9 mouse cellular contexts compared by ENCODE assay signal in the genomic region with DNA sequence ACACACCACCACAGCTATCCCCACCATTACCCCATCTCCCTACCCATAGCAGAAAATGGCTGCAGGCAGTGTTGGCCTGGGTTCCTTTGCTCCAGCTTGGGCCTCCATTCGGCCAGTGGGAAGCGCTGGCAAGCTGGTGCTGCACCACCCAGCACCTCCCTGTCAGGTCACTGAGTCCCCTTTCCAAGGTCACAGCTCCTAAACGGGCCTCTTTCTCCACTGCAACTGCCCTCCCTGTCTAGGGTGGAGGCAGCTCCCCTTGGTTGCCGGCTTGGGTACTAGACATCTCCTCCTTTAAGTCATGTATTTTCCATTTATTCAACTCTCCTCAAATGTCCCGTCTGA. TPM values are rescaled to one million over a fixed set of nuclear protein-coding genes. Genes with fewer than 3 reads are reported as not detected.
DNase-seq lines count a peak whose midpoint lies in the region; ATAC-seq and TF ChIP-seq lines count a peak whose summit lies in the region.
"Had no signal": no experiment of that assay in that cellular context is flagged by ENCODE, and none has a peak within 500 bp of the region (broad histone marks: within the 10 kb centered on the region; RNA-seq: fewer than 3 reads in every experiment).

No protein-coding gene starts in this region.

- no peaks in the 10 kb centered on the region; the same call in 1 of the 2 replicates for H3K36me3 ChIP-seq in embryonic facial prominence, embryonic 10.5 days (replicated peaks)
- no peaks in the 10 kb centered on the region for H3K36me3 ChIP-seq in hindbrain, postnatal 0 days (ENCODE audit: insufficient read depth, low read length)
- no peaks in the 10 kb centered on the region for H3K36me3 ChIP-seq in liver, embryonic 14.5 days (replicated peaks; ENCODE audit: control insufficient read depth, insufficient read depth, low read depth)

- no peak for TF ChIP-seq EP300 in liver, embryonic 14.5 days (IDR thresholded peaks at IDR 0.05; ENCODE audit: low read depth)

- ATAC-seq in hindbrain, postnatal 0 days, result no peak
- peak; percentile 7; the same call in 1 of the 2 replicates for ATAC-seq in liver, embryonic 14.5 days (ENCODE audit: insufficient read depth)

- no peak for TF ChIP-seq CTCF in hindbrain, postnatal 0 days (IDR thresholded peaks at IDR 0.05; ENCODE audit: low read depth)
- no peak for TF ChIP-seq CTCF in liver, embryonic 14.5 days (IDR thresholded peaks at IDR 0.05; ENCODE audit: low read depth)

- H3K9me3 ChIP-seq in embryonic facial prominence, embryonic 10.5 days, result no peaks in the 10 kb centered on the region
- no peaks in the 10 kb centered on the region for H3K9me3 ChIP-seq in hindbrain, postnatal 0 days (ENCODE audit: low read length)
- no peaks in the 10 kb centered on the region for H3K9me3 ChIP-seq in liver, embryonic 14.5 days (ENCODE audit: control insufficient read depth, low read length)

- H3K27ac ChIP-seq in embryonic facial prominence, embryonic 10.5 days (replicated peaks), result peak overlapping the region; percentile 98
- H3K27ac ChIP-seq in hindbrain, postnatal 0 days, result peak overlapping the region; percentile 87; the same call in 1 of the 2 replicates
- H3K27ac ChIP-seq in liver, embryonic 14.5 days, result peak overlapping the region; percentile 78

- DNase-seq in cerebellum, adult 8-10 months, result peak; percentile 37
- no peak for DNase-seq in cerebellum, adult 9-10 months
- no peak for DNase-seq in embryonic facial prominence, embryonic 10.5 days (ENCODE audit: low spot score)
- DNase-seq in hindbrain, postnatal 0 days (ENCODE audit: low spot score), result no peak
- DNase-seq in liver, embryonic 14.5 days (ENCODE audit: low read depth in 3 of 3, low spot score in 3 of 3), result no peak
- DNase-seq in MN1 (ENCODE audit: low spot score), result no peak
- no peak for DNase-seq in embryo, embryonic 10 days (ENCODE audit: low spot score)
- DNase-seq in frontal cortex, postnatal 36 days (ENCODE audit: low spot score in 2 of 2), result no peak

- H3K4me3 ChIP-seq in embryonic facial prominence, embryonic 10.5 days, result peak overlapping the region; percentile 67
- peak overlapping the region; percentile 44 for H3K4me3 ChIP-seq in hindbrain, postnatal 0 days (ENCODE audit: low read length)
- peak overlapping the region; percentile 2 to 74; a peak in 2 of 4 replicates for H3K4me3 ChIP-seq in liver, embryonic 14.5 days (ENCODE audit: insufficient read depth in 1 of 2, low read depth in 2 of 2, low read length in 2 of 2)

- H3K4me2 ChIP-seq in hindbrain, postnatal 0 days (ENCODE audit: low read depth, low read length), result peak overlapping the region; percentile 79
- H3K4me2 ChIP-seq in liver, embryonic 14.5 days (ENCODE audit: low read depth), result peak overlapping the region; percentile 100

- H3K27me3 ChIP-seq in embryonic facial prominence, embryonic 10.5 days (replicated peaks; ENCODE audit: low read depth, poor library complexity, severe bottlenecking), result peaks cover 26% of the 10 kb centered on the region
- H3K27me3 ChIP-seq in hindbrain, postnatal 0 days (ENCODE audit: insufficient read depth, low read length), result no peaks in the 10 kb centered on the region
- H3K27me3 ChIP-seq in liver, embryonic 14.5 days (ENCODE audit: control insufficient read depth, insufficient read depth, low read length), result peaks cover 4% of the 10 kb centered on the region; the same call in 1 of the 2 replicates

- 37% methylated on average over 5 of the region's 5 CpGs for WGBS in embryonic facial prominence, embryonic 10.5 days
- 28% methylated on average over 5 of the region's 5 CpGs for WGBS in hindbrain, postnatal 0 days
- 26% methylated on average over 5 of the region's 5 CpGs for WGBS in liver, embryonic 14.5 days (ENCODE audit: insufficient replicate concordance)

- H3K9ac ChIP-seq in hindbrain, postnatal 0 days (replicated peaks; ENCODE audit: low read length), result peak overlapping the region; percentile 60; the same call in 1 of the 2 replicates
- H3K9ac ChIP-seq in liver, embryonic 14.5 days (replicated peaks), result peak overlapping the region; percentile 68

- H3K4me1 ChIP-seq in embryonic facial prominence, embryonic 10.5 days, result peaks cover 68% of the 10 kb centered on the region
- peaks cover 23% of the 10 kb centered on the region for H3K4me1 ChIP-seq in hindbrain, postnatal 0 days (ENCODE audit: insufficient read depth, low read length)
- peaks cover 66 to 68% of the 10 kb centered on the region in 2 experiments for H3K4me1 ChIP-seq in liver, embryonic 14.5 days (replicated peaks; ENCODE audit: control insufficient read depth in 2 of 2, insufficient read depth in 2 of 2, low read length in 1 of 2)

RNA-seq across cellular contexts. Expression of a gene that starts 44.0 kb away (rescaled TPM):
- polyA plus RNA-seq in embryonic facial prominence, embryonic 10.5 days (2016; fragmentation: Nextera tagmentation; extraction: Ambion mirVana), result 3,067 and 3,150 TPM in 2 replicates
- total RNA-seq in hindbrain, postnatal 0 days (2014; rRNA removed), result 2,410 and 2,568 TPM in 2 replicates
- polyA plus RNA-seq in hindbrain, postnatal 0 days (2015; fragmentation: Nextera tagmentation; extraction: Ambion mirVana), result 3,348 and 3,639 TPM in 2 replicates
- 256 and 265 TPM in 2 replicates for polyA plus RNA-seq in liver, embryonic 14.5 days (2012; rRNA removed)
- 451 and 544 TPM in 2 replicates for polyA plus RNA-seq in liver, embryonic 14.5 days (2014; fragmentation: Nextera tagmentation; extraction: Ambion mirVana)

RNA-seq across cellular contexts. Expression of a gene that starts 57.0 kb away (rescaled TPM):
- 0.10 and 0.19 TPM in 2 replicates for polyA plus RNA-seq in embryonic facial prominence, embryonic 10.5 days (2016; fragmentation: Nextera tagmentation; extraction: Ambion mirVana)
- 3.0 and 9.0 TPM in 2 replicates for total RNA-seq in hindbrain, postnatal 0 days (2014; rRNA removed)
- polyA plus RNA-seq in hindbrain, postnatal 0 days (2015; fragmentation: Nextera tagmentation; extraction: Ambion mirVana), result 1.5 and 1.9 TPM in 2 replicates
- polyA plus RNA-seq in liver, embryonic 14.5 days (2012; rRNA removed), result not detected in 2 replicates
- polyA plus RNA-seq in liver, embryonic 14.5 days (2014; fragmentation: Nextera tagmentation; extraction: Ambion mirVana), result not detected in 2 replicates
- total RNA-seq: heart, postnatal 14 days had no signal
